Mouse (Mus musculus) lung, postnatal 14 days (tissue): ENCODE results near the gene Pou2f1.

Experiments
- DNase-seq: peaks from one replicate; pipeline ENCODE4 v3.0.0; 2021

The Pou2f1 gene

GRCm38 (mm10) chr1:166002520-166003155 is at the start of gene Pou2f1:
Pou2f1 (minus strand) TSS chr1:166002678.
- peak; percentile 97 for DNase-seq

GRCm38 (mm10) chr1:166049046-166049827 is 46.8 kb upstream of the Pou2f1 start:
- DNase-seq = no peak

- peak; percentile 5 for DNase-seq
Measured at GRCm38 (mm10) chr1:166048230-166048911, 45.9 kb upstream of the Pou2f1 start.

- DNase-seq = no peak
Measured at GRCm38 (mm10) chr1:166047505-166048170, 45.2 kb upstream of the Pou2f1 start.

- DNase-seq = no peak
Measured at GRCm38 (mm10) chr1:166045894-166046197, 43.4 kb upstream of the Pou2f1 start.

GRCm38 (mm10) chr1:166045060-166045893 is 42.8 kb upstream of the Pou2f1 start:
- DNase-seq = peak; percentile 24

- DNase-seq = no peak
Measured at GRCm38 (mm10) chr1:166043451-166044149, 41.1 kb upstream of the Pou2f1 start.

GRCm38 (mm10) chr1:166041501-166041900 is 39.0 kb upstream of the Pou2f1 start:
- DNase-seq = no peak

- DNase-seq = no peak
Measured at GRCm38 (mm10) chr1:166038731-166039332, 36.4 kb upstream of the Pou2f1 start.

GRCm38 (mm10) chr1:166035045-166035444 is 32.6 kb upstream of the Pou2f1 start:
- DNase-seq = no peak

GRCm38 (mm10) chr1:166031673-166032547 is 29.4 kb upstream of the Pou2f1 start:
- DNase-seq = no peak

GRCm38 (mm10) chr1:166023981-166024380 is 21.5 kb upstream of the Pou2f1 start:
- DNase-seq = no peak

GRCm38 (mm10) chr1:166017203-166017602 is 14.7 kb upstream of the Pou2f1 start:
- no peak for DNase-seq

- DNase-seq = no peak
Measured at GRCm38 (mm10) chr1:166016306-166016705, 13.8 kb upstream of the Pou2f1 start.

- no peak for DNase-seq
Measured at GRCm38 (mm10) chr1:166014530-166014929, 12.1 kb upstream of the Pou2f1 start.

GRCm38 (mm10) chr1:166010106-166010505 is 7.6 kb upstream of the Pou2f1 start:
- no peak for DNase-seq

GRCm38 (mm10) chr1:166008634-166009350 is 6.3 kb upstream of the Pou2f1 start:
- DNase-seq = no peak

- no peak for DNase-seq
Measured at GRCm38 (mm10) chr1:166007026-166007425, 4.5 kb upstream of the Pou2f1 start.

GRCm38 (mm10) chr1:166003181-166004022 is 924 bp upstream of the Pou2f1 start:
- DNase-seq = peak; percentile 96
